Mouse (Mus musculus) CH12.LX (cell line): ENCODE results near the gene Dtnbp1.

Experiments used
- CTCF ChIP-seq, 2 experiments: IDR thresholded peaks in 1 of 2; conservative IDR thresholded peaks in 1 of 2; 2 replicates each; pipeline ENCODE4 v1.5.1; 2011 to 2012; ENCODE audit warnings: low read depth in 2 of 2, low read length in 2 of 2, improper control_type of control experiment in 1 of 2, inconsistent platforms in 1 of 2, mild to moderate bottlenecking in 1 of 2, moderate library complexity in 1 of 2
- ETS1 ChIP-seq: conservative IDR thresholded peaks from 2 replicates; pipeline ENCODE4 v1.6.1; 2012; ENCODE audit warnings: low read depth, mild to moderate bottlenecking, inconsistent platforms, low read length, improper control_type of control experiment, moderate library complexity
- GABPA ChIP-seq: IDR thresholded peaks from 2 replicates; pipeline ENCODE4 v1.6.1; 2012; ENCODE audit warnings: low read depth, low read length, improper control_type of control experiment, inconsistent platforms; ENCODE audit not compliant: insufficient replicate concordance
- MAFK ChIP-seq: IDR thresholded peaks from 2 replicates; pipeline ENCODE4 v1.6.1; 2011; ENCODE audit warnings: low read length, improper control_type of control experiment; ENCODE audit not compliant: insufficient replicate concordance
- MYC ChIP-seq: IDR thresholded peaks from 2 replicates; pipeline ENCODE4 v1.6.1; 2011; ENCODE audit warnings: low read depth, mild to moderate bottlenecking, improper control_type of control experiment, low read length
- POLR2A ChIP-seq: IDR thresholded peaks from 2 replicates; pipeline ENCODE4 v1.6.1; 2011; ENCODE audit warnings: low read depth, mild to moderate bottlenecking, improper control_type of control experiment, low read length
- SIN3A ChIP-seq: IDR thresholded peaks from 2 replicates; pipeline ENCODE4 v1.6.1; 2012; ENCODE audit warnings: low read length, improper control_type of control experiment, inconsistent platforms

DNA sequence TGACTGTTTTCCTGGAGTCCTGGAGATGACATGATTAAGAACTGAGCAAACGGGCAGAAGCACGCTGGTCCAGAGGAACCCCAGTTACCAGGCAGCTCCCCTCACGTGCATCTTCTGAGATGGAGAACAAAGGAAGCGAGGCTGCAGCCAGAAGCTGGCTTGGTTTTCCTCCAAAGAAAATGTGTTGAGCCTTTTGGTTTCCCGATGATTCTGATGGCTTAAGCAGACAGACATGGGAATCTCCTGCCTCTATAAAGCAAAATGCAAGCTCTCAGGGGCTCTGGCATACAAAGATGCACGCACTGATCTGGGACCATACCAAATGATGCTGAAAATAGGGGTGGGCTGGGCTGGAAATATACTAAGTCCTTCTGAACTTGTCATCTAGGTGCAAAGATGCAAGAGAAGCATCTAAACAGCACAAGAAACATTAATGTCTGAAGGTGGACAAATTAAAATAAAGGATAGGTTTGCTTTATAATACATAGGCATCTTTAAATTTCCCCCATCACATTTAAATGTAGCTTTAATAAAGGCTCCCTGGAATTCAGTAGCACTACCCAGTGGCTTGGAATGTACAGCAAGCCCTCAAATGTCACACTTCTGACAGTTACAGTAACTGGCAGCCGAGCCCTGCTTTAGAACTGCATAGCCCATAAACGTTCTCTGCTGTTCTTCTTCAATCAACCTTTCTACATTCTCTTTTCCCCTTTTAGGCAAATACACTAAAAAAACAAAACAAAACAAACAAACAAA, 54.9 kb downstream of the Dtnbp1 start:
- no peak for TF ChIP-seq MAFK
- no peak for TF ChIP-seq CTCF (conservative IDR thresholded peaks at IDR 0.05 in 1 of 2, IDR thresholded peaks at IDR 0.05 in 1 of 2; ENCODE audit: low read depth in 2 of 2, low read length in 2 of 2)
- TF ChIP-seq POLR2A, result no peak
- no peak for TF ChIP-seq ETS1
- no peak for TF ChIP-seq SIN3A
- no peak for TF ChIP-seq MYC
- no peak for TF ChIP-seq GABPA
